Mouse (Mus musculus) C2C12 (cell line): ENCODE results near the gene Abca7.

Experiments used
- CEBPB ChIP-seq: IDR thresholded peaks from one replicate; pipeline ENCODE4 v1.6.1; 2011; ENCODE audit warnings: low read depth, mild to moderate bottlenecking, control low read depth, moderate library complexity
- CTCF ChIP-seq: IDR thresholded peaks from one replicate; pipeline ENCODE4 v1.5.1; 2011; ENCODE audit not compliant: control insufficient read depth, insufficient read depth, insufficient read length
- FOSL1 ChIP-seq: IDR thresholded peaks from one replicate; pipeline ENCODE4 v1.8.0; 2011; ENCODE audit warnings: mild to moderate bottlenecking, low read length; ENCODE audit not compliant: poor library complexity, insufficient read depth, severe bottlenecking
- MAX ChIP-seq: IDR thresholded peaks from one replicate; pipeline ENCODE4 v1.6.1; 2011; ENCODE audit warnings: mild to moderate bottlenecking, control low read depth
- MYOD1 ChIP-seq: IDR thresholded peaks from one replicate; pipeline ENCODE4 v1.6.1; 2011; ENCODE audit warnings: low read depth; ENCODE audit not compliant: control insufficient read depth, insufficient read length
- MYOG ChIP-seq: IDR thresholded peaks from one replicate; pipeline ENCODE4 v1.6.1; 2011; ENCODE audit not compliant: control insufficient read depth, insufficient read length; ENCODE audit errors: extremely low read depth
- USF1 ChIP-seq: IDR thresholded peaks from one replicate; pipeline ENCODE4 v1.6.1; 2011; ENCODE audit warnings: low read depth, mild to moderate bottlenecking, control low read depth, moderate library complexity

DNA sequence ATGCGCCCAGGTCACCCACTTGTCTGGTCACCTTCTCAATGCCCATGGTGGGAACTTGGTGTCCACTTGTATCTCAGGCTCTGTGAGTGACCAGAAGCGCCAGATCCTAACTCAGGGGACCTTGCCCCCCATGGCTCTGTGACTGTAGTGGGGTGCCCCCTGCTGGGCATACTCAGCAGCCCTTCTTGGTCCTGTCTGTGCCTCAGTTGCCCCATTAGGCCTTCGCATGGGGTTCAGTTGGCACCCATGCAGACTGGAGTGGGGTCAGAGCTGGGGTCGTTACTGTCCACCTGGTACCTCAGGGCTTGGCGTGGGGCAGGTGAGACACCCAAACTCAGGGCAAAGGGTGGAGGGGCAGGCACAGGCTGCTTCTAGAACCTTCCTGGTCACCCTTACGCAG, 42.3 kb upstream of the Abca7 start:
- TF ChIP-seq CTCF (peak; percentile 73), FOSL1 (no peak), USF1 (no peak), MAX (no peak), CEBPB (no peak), MYOD1 (no peak), MYOG (no peak)
